ENCODE assay signal across 9 mouse cellular contexts in genomic region chr1:91211591-91212008, GRCm38 (mm10). TPM values are rescaled to one million over a fixed set of nuclear protein-coding genes. Genes with fewer than 3 reads are reported as not detected.
DNase-seq lines count a peak whose midpoint lies in the region; ATAC-seq and TF ChIP-seq lines count a peak whose summit lies in the region.
"Had no signal": no experiment of that assay in that cellular context is flagged by ENCODE, and none has a peak within 500 bp of the region (broad histone marks: within the 10 kb centered on the region; RNA-seq: fewer than 3 reads in every experiment).

No protein-coding gene starts in this region.

- no peak for TF ChIP-seq POLR2A in cerebellum, adult 2 months (IDR thresholded peaks at IDR 0.05; ENCODE audit: borderline replicate concordance, insufficient read depth, low read length)
- TF ChIP-seq POLR2A in kidney, adult 2 months (IDR thresholded peaks at IDR 0.05; ENCODE audit: low read depth, low read length), result no peak

- no peaks in the 10 kb centered on the region for H3K9me3 ChIP-seq in heart, postnatal 0 days (replicated peaks; ENCODE audit: control insufficient read depth, low read length)
- H3K9me3 ChIP-seq in liver, embryonic 11.5 days (ENCODE audit: control insufficient read depth, low read length), result no peaks in the 10 kb centered on the region
- H3K9me3 ChIP-seq in liver, postnatal 0 days (ENCODE audit: low read length), result no peaks in the 10 kb centered on the region
- H3K9me3 ChIP-seq: limb, embryonic 12.5 days had no signal

- no peak overlapping the region for H3K4me2 ChIP-seq in heart, postnatal 0 days (ENCODE audit: low read depth, low read length)
- H3K4me2 ChIP-seq in liver, embryonic 11.5 days, result no peak overlapping the region
- no peak overlapping the region for H3K4me2 ChIP-seq in liver, postnatal 0 days (ENCODE audit: low read depth, low read length)
- H3K4me2 ChIP-seq: limb, embryonic 12.5 days had no signal

- peak overlapping the region; percentile 15; the same call in 1 of the 2 replicates for H3K9ac ChIP-seq in heart, postnatal 0 days (replicated peaks; ENCODE audit: low read depth, low read length)
- H3K9ac ChIP-seq in liver, embryonic 11.5 days (ENCODE audit: low read depth, low read length), result no peak overlapping the region
- H3K9ac ChIP-seq in liver, postnatal 0 days (replicated peaks), result no peak overlapping the region
- H3K9ac ChIP-seq: limb, embryonic 12.5 days had no signal

- H3K27me3 ChIP-seq in cerebellum, adult 2 months (ENCODE audit: control insufficient read depth, insufficient read depth, low read length), result no peaks in the 10 kb centered on the region
- H3K27me3 ChIP-seq in kidney, adult 2 months (replicated peaks; ENCODE audit: control insufficient read depth, insufficient read depth, low read length), result no peaks in the 10 kb centered on the region
- no peaks in the 10 kb centered on the region for H3K27me3 ChIP-seq in heart, postnatal 0 days (ENCODE audit: control insufficient read depth, insufficient read depth, low read length)
- 0 out of 2 replicates have a peak, but pooled peaks cover 3% of the 10 kb centered on the region for H3K27me3 ChIP-seq in liver, embryonic 11.5 days (replicated peaks; ENCODE audit: control insufficient read depth, insufficient read depth, low read length)
- H3K27me3 ChIP-seq in liver, postnatal 0 days (ENCODE audit: insufficient read depth, low read length), result no peaks in the 10 kb centered on the region

- H3K27ac ChIP-seq in cerebellum, adult 2 months (ENCODE audit: insufficient read depth, low read length), result no peak overlapping the region
- no peak overlapping the region for H3K27ac ChIP-seq in kidney, adult 2 months (ENCODE audit: insufficient read depth, low read depth, low read length)
- peak overlapping the region; percentile 98 for H3K27ac ChIP-seq in heart, postnatal 0 days (ENCODE audit: low read depth)
- H3K27ac ChIP-seq in liver, embryonic 11.5 days (ENCODE audit: low read depth, low read length), result no peak overlapping the region
- H3K27ac ChIP-seq in liver, postnatal 0 days (ENCODE audit: low read depth), result no peak overlapping the region
- H3K27ac ChIP-seq: limb, embryonic 12.5 days had no signal

- DNase-seq in cerebellum, postnatal 14 days, result peak; percentile 27 to 35
- DNase-seq in cerebellum, adult 2 months, result no peak
- DNase-seq in kidney, postnatal 14 days, result peak; percentile 17
- no peak for DNase-seq in kidney, adult 2 months
- DNase-seq in MN1 (ENCODE audit: low spot score), result peak; percentile 20
- peak; percentile 73 for DNase-seq in heart, postnatal 0 days (ENCODE audit: low spot score)
- no peak for DNase-seq in liver, embryonic 11.5 days (ENCODE audit: low spot score)
- DNase-seq in liver, postnatal 0 days, result no peak

- H3K4me1 ChIP-seq in cerebellum, adult 2 months (ENCODE audit: control insufficient read depth, insufficient read depth, low read length), result peaks cover 20% of the 10 kb centered on the region
- no peaks in the 10 kb centered on the region for H3K4me1 ChIP-seq in kidney, adult 2 months (ENCODE audit: control insufficient read depth, insufficient read depth, low read length)
- H3K4me1 ChIP-seq in heart, postnatal 0 days (ENCODE audit: control insufficient read depth, insufficient read depth), result peaks cover 73% of the 10 kb centered on the region
- no peaks in the 10 kb centered on the region for H3K4me1 ChIP-seq in liver, embryonic 11.5 days (replicated peaks; ENCODE audit: control insufficient read depth, insufficient read depth, low read length)
- peaks cover 10% of the 10 kb centered on the region; the same call in 1 of the 2 replicates for H3K4me1 ChIP-seq in liver, postnatal 0 days (ENCODE audit: insufficient read depth)

- no peak for TF ChIP-seq CTCF in cerebellum, adult 2 months (IDR thresholded peaks at IDR 0.05; ENCODE audit: borderline replicate concordance, insufficient read depth, low read depth, low read length)
- TF ChIP-seq CTCF in kidney, adult 2 months (conservative IDR thresholded peaks at IDR 0.05; ENCODE audit: insufficient read depth, insufficient read length, low read depth, low read length), result no peak
- TF ChIP-seq CTCF in heart, postnatal 0 days (IDR thresholded peaks at IDR 0.05; ENCODE audit: low read depth), result no peak; the same call in 1 of the 2 replicates
- no peak for TF ChIP-seq CTCF in liver, postnatal 0 days (IDR thresholded peaks at IDR 0.05; ENCODE audit: low read depth)

- H3K4me3 ChIP-seq in cerebellum, adult 2 months (replicated peaks; ENCODE audit: insufficient read depth, low read depth, low read length), result no peak overlapping the region
- no peak overlapping the region for H3K4me3 ChIP-seq in kidney, adult 2 months (ENCODE audit: insufficient read depth, low read depth, low read length)
- H3K4me3 ChIP-seq in heart, postnatal 0 days (ENCODE audit: low read depth, low read length), result no peak overlapping the region
- no peak overlapping the region for H3K4me3 ChIP-seq in liver, embryonic 11.5 days (ENCODE audit: low read depth, low read length)
- H3K4me3 ChIP-seq in liver, postnatal 0 days (ENCODE audit: low read depth, low read length), result no peak overlapping the region
- H3K4me3 ChIP-seq: limb, embryonic 12.5 days had no signal

- peak; percentile 68 for ATAC-seq in heart, postnatal 0 days (ENCODE audit: insufficient read depth, low read depth)
- no peak for ATAC-seq in liver, embryonic 11.5 days (replicated peaks; ENCODE audit: low FRiP score)
- ATAC-seq in liver, postnatal 0 days, result no peak

- no peaks in the 10 kb centered on the region for H3K36me3 ChIP-seq in kidney, adult 2 months (ENCODE audit: control insufficient read depth, insufficient read depth, low read length)
- H3K36me3 ChIP-seq in heart, postnatal 0 days (replicated peaks; ENCODE audit: control insufficient read depth, insufficient read depth, low read length), result no peaks in the 10 kb centered on the region
- H3K36me3 ChIP-seq in liver, embryonic 11.5 days (ENCODE audit: control insufficient read depth, insufficient read depth, low read length), result no peaks in the 10 kb centered on the region
- H3K36me3 ChIP-seq in liver, postnatal 0 days (replicated peaks; ENCODE audit: insufficient read depth, low read length), result no peaks in the 10 kb centered on the region
- H3K36me3 ChIP-seq: limb, embryonic 12.5 days had no signal

- WGBS in cerebellum, adult 2 months, result 33% methylated on average over 7 of the region's 7 CpGs
- WGBS in kidney, adult 2 months, result 58% methylated on average over 7 of the region's 7 CpGs
- WGBS in heart, postnatal 0 days, result 20% methylated on average over 7 of the region's 7 CpGs
- 76% methylated on average over 7 of the region's 7 CpGs for WGBS in liver, embryonic 11.5 days
- WGBS in liver, postnatal 0 days (ENCODE audit: insufficient replicate concordance), result 68% methylated on average over 7 of the region's 7 CpGs

- peak; percentile 90 for TF ChIP-seq EP300 in heart, postnatal 0 days (IDR thresholded peaks at IDR 0.05; ENCODE audit: low read depth)
- TF ChIP-seq EP300 in liver, postnatal 0 days (IDR thresholded peaks at IDR 0.05; ENCODE audit: low read depth), result no peak

RNA-seq across cellular contexts. Expression of gene Ramp1, which starts 32.0 kb away (rescaled TPM):
- polyA plus RNA-seq in cerebellum, adult 2 months (2012; rRNA removed), result 46.3 and 50.7 TPM in 2 replicates
- polyA plus RNA-seq in kidney, adult 2 months (2012; rRNA removed), result 1.9 and 2.6 TPM in 2 replicates
- total RNA-seq in heart, postnatal 0 days (2014; rRNA removed; ENCODE audit: low replicate concordance), result 46.7 and 59.5 TPM in 2 replicates
- 62.4 and 65.5 TPM in 2 replicates for polyA plus RNA-seq in heart, postnatal 0 days (2015; fragmentation: Nextera tagmentation; extraction: Ambion mirVana)
- polyA plus RNA-seq in liver, embryonic 11.5 days (2014; fragmentation: Nextera tagmentation; extraction: Ambion mirVana), result 3.5 and 4.0 TPM in 2 replicates
- 9.6 and 10.6 TPM in 2 replicates for polyA plus RNA-seq in liver, postnatal 0 days (2015; fragmentation: Nextera tagmentation; extraction: Ambion mirVana)

RNA-seq across cellular contexts. Expression of gene Ube2f, which starts 38.5 kb away (rescaled TPM):
- polyA plus RNA-seq in cerebellum, adult 2 months (2012; rRNA removed), result 70.7 and 72.3 TPM in 2 replicates
- polyA plus RNA-seq in kidney, adult 2 months (2012; rRNA removed), result 37.2 and 38.5 TPM in 2 replicates
- total RNA-seq in heart, postnatal 0 days (2014; rRNA removed; ENCODE audit: low replicate concordance), result 23.5 and 69.6 TPM in 2 replicates
- 77.9 and 79.3 TPM in 2 replicates for polyA plus RNA-seq in heart, postnatal 0 days (2015; fragmentation: Nextera tagmentation; extraction: Ambion mirVana)
- 78.5 and 81.4 TPM in 2 replicates for polyA plus RNA-seq in liver, embryonic 11.5 days (2014; fragmentation: Nextera tagmentation; extraction: Ambion mirVana)
- 49.1 and 53.0 TPM in 2 replicates for polyA plus RNA-seq in liver, postnatal 0 days (2015; fragmentation: Nextera tagmentation; extraction: Ambion mirVana)

Comparison
In these comparisons a context has a peak if more than half of its experiments do, and no peak if none do; other contexts are left out.
1. DNase-seq: peak in cerebellum, postnatal 14 days (2 of 2), kidney, postnatal 14 days (single experiment), MN1 (single experiment) and heart, postnatal 0 days (single experiment); none in cerebellum, adult 2 months (0 of 2), kidney, adult 2 months (single experiment), liver, embryonic 11.5 days (single experiment) and liver, postnatal 0 days (single experiment).